Mouse (Mus musculus) kidney, adult 2 months (tissue): Measurements from ENCODE around the gene Trim14.
A peak's percentile ranks its signal among the peaks of the same experiment; 100 is the strongest.

Source experiments
- CTCF ChIP-seq: fragments of 200-500 bp; conservative IDR thresholded peaks from 2 replicates; pipeline ENCODE4 v1.5.1; 2011; ENCODE audit warnings: low read depth, mild to moderate bottlenecking, control low read depth, low read length, moderate library complexity, mixed read lengths; ENCODE audit not compliant: insufficient read depth, insufficient read length
- POLR2A ChIP-seq: fragments of 200-500 bp; IDR thresholded peaks from one replicate; pipeline ENCODE4 v1.6.1; 2011; ENCODE audit warnings: low read depth, low read length, control low read depth

DNA sequence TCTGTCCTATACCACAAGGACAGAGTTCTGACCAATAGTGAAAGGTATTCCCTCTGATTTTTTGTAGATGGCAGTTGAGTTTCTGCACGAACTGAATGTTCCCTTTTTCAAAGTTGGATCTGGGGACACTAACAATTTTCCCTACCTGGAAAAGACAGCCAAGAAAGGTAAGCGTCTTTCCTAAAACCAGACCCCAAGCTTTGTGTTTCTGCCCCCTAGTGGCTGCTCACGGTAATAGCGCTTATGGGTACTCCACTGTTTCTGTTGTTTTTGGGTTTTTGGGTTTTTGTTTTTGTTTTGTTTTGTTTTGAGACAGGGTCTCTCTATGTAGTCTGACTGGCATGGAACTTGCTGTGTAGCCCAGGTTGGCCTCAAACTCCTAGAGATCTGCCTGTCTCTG is 37.0 kb downstream of the Trim14 start:
- TF ChIP-seq CTCF (peak; percentile 60), POLR2A (no peak)
